Mouse (Mus musculus) cerebellum, adult 11 months (tissue): Measurements from ENCODE around the gene Alpk1.

ENCODE experiments used
- DNase-seq: peaks from one replicate; pipeline ENCODE4 v3.0.0; 2022

The Alpk1 gene

DNA sequence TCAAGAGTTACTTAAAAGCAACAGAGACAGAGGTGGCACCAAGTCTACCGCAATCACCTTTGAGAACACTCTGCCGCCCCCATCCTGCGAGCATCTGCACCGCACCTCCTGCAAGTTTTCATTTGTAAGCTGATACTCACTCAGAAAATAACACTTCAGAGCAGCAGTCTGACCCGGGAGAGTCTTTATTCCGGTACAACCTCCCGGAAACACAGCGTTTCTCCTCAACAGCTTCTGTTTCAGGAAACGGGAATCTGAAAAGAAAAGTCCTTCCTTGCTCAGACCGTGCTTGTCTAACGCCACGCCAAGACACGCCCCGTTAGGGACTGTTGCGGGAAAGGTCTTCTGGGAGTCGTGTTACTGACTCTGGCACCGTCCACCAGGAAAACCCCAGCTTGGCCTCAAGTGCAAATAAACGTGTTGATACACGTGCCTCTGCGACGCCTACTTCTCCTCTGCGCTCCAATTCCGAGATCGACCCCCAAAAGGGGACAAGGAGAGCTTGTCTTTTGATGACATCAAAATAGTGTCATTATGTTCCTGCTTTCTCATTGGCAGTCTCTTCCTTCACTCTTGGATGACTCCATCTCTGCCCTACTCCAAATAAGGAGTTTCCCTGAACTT is at the start of gene Alpk1:
Gene Alpk1, minus strand, starts transcription at position 507 of the 624 bp plus-strand sequence.
- no peak for DNase-seq

DNA sequence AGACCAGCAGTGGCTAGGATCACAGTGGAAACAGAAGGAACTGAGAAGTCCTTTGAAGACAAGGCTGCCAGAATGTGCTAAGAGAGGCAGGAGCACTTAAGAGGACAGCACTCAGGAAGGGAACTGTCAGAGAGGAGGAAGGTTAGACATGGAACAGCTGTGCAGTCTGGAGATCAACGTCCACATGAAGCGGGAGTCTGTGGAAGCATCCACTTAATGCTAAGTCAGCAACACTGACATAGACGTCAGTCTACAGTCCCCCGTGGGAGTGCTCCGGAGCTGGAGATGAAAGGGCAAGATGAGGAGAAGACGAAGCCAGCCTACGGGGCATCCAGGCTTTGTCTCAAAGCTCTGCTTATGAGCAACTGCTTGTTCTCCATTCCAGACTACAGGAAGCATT is 46.8 kb upstream of the Alpk1 start:
- no peak for DNase-seq

DNA sequence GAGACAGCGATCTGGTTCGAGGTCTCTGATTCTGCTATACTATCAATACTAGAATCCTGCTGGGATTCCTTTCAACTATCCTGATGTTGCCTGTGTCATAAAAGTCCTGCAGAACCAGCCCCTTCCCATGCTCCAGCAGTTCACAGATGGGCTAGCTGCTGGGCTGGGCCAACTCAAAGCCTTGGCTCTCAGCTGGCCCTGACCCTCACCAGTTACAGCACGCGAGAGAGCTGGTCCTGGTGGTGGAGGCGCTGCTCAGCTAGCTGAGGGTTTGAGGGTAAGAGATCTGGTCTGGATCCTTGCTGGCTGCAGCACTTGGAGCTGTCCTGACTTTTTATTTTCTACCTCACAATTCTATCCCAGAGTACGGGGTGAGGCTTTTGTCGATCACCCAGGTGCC is 46.2 kb upstream of the Alpk1 start:
- no peak for DNase-seq

DNA sequence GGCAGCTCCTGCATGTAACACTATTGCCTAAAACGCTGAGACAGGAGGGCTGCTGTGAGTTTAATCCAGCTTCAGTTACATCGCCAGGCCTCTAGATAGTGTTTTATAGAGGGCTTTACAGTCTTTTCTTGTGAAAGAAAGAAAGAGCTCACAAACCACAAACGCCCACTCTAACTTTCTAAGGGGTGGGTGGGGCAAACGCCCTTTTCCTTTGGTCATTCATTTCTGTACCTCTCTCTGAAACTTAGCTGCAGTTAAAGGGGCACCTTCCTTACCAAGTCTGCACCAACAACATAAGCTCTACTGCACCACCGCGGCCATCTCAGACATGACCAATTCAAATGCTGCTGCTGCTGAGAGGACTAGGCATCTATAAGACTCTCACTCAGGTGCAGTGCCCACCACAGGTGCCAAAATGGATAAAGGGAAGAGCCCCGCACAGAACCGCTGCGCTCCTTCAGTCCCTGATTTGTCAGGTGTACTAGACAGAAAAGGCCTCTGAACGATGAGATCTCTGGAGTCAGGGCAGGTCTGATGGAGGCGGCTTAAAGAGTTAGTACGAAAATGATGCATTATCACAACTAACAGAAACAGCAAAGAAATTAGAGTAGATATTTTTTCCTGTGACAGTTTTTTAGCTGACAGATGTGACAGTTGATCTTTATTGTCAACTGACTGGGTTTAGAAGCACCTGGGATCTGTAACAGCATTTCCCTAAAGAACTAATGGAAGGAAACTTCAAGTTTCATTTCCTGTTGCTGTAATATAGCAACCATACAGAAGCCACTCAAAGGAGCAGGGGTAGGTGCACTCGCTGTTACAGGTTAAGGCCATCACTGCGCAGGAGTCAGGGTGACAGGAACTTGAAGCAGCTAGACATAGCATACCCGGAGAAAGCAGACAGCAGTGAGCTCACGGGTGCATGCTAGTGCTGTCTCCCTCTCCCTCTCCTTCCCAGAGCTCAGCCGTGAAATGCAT is 43.8 kb upstream of the Alpk1 start:
- DNase-seq = no peak

- no peak for DNase-seq
Measured at GRCm38 (mm10) chr3:127821209-127821608, 40.9 kb upstream of the Alpk1 start.

DNA sequence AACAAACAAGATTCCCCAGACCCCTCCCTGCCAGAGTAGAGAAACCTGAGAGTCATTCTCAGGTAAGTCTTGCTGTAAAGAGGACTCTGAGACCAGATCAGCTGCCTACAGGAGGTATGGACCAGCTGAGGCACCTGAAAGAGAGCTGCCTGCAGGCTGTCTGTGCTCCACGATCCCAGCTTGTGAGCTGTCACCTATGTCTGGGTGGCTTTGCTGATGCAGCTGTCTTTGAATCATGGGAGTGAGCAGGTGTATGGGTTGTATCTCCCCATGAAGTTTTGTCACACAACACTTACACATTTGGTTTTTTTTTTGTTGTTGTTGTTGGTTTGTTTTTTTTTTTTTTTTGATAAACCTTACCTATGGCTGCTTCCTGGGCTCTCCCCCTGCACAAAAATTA is 40.1 kb upstream of the Alpk1 start:
- DNase-seq = no peak

DNA sequence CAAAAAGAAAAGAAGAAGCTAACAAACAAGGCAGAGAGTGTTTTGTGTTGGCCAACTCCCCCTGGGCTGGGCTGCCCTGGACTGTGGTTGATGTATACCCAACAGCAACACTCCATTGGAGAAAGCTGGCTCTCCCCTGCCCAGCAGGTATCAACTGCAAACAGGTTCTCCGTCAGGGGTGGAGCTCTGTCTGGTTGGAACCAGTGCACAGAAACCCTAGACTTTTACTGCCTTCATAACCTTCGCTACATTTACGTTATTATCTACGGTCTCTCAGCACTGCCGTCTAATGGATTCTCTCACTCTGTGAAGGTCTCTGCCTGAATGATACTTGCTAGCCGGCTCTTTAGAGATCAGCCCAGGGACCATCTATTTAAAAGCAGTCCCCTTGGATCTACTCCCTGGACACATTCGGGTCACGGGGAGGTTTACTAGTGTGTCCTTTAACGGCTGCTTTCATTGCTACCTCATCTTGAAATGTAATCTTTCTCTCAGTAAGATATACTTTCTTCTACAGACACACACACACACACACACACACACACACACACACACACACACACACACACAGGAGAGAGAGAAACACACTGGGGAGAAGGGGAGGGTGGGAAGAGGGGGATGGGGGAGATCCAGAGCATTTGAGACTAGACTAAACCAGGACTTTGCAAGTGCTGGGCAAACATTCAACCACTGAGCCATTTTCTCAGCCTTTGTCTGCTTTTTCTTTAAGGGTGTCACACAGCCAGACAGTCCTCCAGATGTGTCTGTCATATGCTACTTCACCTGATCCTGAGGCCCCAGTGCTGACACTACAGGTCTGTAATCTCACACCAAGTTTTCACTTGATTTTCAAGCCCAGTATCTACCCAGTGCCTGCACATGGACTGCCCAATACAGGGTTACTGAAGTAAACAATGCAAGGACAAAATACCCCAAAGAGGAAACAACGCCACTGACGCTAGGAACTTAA is 38.7 kb upstream of the Alpk1 start:
- DNase-seq = no peak

DNA sequence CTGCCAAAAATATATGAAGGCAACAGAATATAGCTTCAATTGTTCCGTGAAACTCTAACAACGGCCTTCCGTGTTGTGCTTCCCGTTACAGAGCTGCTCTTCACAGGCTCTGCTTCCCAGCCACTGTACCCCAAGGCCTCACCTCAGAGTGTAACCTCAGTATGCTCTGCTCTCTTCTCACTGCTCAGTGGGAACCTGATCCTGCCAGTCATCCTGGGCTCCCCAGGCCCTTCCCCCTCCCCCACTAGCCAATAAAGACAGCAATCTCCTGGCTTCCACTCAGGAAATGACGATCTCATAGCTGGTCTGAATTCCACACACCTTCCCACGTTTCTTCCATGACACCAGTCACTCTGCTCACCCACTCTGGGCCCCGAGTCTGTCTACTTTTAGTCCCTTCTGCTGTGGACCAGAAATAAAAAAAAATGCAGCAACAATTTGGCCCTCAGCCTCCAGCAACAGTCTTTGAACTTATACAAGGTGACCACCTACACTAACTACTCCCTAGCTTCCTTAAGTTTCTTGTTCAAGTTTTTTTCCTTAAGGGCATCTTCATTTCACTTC is 36.9 kb upstream of the Alpk1 start:
- DNase-seq = no peak

DNA sequence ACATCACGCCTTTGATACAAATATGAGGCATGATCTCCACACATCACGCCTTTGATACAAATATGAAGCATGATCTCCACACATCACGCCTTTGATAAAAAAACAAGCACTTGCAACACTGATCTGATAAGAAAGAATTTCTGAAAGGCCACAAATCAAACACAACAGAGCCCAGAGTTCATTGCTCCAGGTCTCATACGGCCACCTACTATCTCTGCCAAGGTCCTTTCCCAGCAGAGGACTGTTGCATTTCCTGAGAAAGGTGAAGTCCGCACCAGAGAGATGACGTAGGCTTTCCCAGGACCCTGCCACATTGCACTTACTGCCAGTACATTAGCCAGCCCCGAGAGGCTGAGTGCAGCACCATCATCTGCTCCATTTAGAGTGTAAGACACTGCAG is 28.8 kb upstream of the Alpk1 start:
- DNase-seq = no peak

GRCm38 (mm10) chr3:127807846-127808245 is 27.5 kb upstream of the Alpk1 start:
- no peak for DNase-seq

- DNase-seq = no peak
Measured at GRCm38 (mm10) chr3:127805991-127806390, 25.7 kb upstream of the Alpk1 start.

DNA sequence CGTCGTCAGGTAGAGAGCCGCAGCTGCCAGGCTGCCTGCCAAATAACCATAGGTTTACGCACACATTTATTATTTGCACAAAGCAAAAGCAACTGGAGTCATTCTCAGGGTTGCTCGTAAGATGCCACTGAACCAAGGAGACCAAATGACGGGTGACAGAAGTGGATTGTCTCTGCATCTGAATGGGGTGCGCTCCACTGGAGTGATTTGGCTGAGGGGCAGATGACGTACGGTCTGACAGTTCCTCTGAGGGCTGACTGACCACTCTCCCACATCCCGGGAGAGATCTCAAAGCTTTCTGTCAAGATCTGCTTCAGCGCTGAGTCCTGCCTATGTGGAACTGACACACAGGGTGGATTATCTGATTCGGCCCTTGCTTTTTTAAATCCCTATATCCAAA is 24.7 kb upstream of the Alpk1 start:
- no peak for DNase-seq

- no peak for DNase-seq
Measured at GRCm38 (mm10) chr3:127804439-127804838, 24.1 kb upstream of the Alpk1 start.

DNA sequence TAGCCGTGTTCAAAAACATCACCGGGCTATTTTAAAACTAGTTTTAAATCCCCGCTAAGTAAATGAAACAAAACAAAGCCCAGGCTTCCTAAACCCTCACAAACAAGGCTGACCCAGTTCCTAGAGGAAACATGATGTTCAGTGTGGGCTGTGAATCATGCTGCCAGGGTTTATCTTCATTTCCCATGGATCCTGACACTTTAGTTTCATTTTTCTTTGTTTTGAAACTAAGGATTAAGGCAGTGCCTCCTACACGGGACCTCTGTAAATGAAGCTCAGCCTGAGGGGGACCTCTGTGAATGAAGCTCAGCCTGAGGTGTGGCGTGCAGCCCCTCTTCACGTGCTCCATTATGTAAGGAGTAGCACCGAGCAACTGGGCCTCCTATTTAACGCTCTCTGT is 22.5 kb upstream of the Alpk1 start:
- no peak for DNase-seq

- no peak for DNase-seq
Measured at GRCm38 (mm10) chr3:127801162-127801561, 20.8 kb upstream of the Alpk1 start.

DNA sequence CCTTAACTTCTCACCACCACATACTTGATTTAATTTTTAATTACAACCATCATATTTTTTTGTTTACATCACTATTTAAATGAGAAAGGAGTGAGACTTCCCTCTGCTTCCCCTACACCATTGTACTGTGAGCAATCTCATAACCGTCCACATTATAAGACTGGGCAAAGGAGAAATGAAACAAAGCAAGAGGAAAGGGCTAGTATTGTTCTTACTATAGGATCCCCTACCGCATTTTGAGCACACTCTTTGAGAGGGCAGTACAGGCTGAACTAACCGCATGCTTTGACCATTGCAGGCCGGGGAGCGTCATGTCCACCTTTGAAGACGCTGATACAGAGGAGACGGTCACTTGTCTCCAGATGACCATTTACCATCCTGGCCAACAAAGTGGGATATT is 15.9 kb upstream of the Alpk1 start:
- no peak for DNase-seq

GRCm38 (mm10) chr3:127795762-127796161 is 15.4 kb upstream of the Alpk1 start:
- DNase-seq = no peak

DNA sequence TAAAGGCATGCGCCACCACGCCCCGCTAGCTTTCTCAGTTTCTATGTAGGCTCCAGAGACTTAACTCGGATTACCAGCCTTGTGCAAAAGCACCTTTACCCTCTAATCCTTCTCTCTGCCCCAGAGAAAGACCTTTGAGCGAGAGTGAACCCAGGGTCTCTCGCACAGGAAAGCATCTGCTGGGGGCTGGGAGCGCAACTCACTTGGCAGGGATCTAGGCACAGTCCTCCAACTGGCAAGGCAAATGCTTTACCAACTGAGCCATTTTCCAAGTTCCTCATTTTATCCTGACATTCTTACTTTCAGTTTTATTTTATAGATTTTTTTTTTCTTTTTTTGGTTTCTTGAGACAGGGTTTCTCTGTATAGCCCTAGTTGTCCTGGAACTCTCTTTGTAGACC is 12.7 kb upstream of the Alpk1 start:
- no peak for DNase-seq

DNA sequence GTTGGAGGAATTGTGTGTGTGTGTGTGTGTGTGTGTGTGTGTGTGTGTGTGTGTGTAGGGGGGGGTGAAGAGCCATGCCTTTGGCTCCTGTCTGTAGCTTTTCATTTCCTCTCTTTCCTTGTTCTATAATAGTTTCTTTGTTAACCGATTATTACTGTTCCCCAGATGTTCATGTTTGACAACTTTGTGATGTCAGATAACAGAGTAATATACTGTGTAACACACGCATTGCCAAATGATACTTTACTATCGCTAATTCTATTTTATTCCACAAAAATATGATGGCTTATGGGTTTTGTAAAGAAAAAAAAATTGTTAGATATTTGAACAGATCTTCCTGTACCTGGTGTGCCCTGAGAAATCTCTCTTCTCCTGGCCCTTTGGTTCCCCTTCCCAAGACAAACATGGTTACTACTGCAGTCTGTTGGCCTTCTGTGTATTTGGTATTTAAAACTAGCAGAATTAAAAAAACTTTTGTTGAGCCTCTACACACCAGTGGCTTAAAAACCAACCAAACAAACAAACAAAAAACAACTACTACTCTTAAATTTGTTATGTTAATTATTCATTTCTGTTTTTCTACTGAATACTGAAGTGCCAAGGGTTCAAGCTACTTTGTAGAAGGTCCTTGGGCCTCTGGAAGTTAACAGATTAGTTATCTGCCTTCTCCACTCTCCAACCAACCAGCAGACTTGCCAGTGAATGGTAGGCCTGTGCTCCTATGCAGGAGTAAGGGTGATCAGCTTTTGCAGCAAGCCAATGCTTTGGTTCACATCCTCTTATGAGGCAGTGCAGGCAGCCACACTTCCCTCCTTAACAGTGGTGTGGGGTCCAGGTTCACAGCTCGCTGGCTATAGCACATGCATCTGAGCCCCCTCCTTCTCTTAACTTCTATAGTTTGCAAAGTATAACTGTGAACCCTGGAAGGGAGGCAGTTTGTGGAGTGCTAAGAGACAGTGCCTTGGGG is 11.6 kb upstream of the Alpk1 start:
- DNase-seq = no peak

DNA sequence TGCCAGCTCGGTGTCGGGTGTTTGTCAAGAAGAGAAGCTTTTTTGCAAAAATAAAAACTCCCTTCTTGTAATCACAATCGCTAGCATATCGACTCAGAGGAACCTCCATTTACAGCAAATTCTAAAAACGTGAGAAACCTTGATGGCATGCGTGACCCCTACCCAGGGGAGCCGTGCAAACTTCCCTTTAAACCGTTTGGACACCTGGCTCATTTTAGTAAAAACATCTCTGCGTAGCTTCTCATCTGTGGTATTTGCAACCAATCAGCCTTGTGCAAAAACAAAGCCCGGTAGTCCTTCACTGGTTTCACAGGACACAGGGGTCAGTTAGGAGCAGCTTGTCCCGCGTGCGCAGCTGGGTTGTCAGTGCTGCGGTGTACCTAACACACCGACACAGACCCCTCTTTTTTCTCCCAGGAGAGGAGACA is 10.7 kb upstream of the Alpk1 start:
- DNase-seq = no peak

DNA sequence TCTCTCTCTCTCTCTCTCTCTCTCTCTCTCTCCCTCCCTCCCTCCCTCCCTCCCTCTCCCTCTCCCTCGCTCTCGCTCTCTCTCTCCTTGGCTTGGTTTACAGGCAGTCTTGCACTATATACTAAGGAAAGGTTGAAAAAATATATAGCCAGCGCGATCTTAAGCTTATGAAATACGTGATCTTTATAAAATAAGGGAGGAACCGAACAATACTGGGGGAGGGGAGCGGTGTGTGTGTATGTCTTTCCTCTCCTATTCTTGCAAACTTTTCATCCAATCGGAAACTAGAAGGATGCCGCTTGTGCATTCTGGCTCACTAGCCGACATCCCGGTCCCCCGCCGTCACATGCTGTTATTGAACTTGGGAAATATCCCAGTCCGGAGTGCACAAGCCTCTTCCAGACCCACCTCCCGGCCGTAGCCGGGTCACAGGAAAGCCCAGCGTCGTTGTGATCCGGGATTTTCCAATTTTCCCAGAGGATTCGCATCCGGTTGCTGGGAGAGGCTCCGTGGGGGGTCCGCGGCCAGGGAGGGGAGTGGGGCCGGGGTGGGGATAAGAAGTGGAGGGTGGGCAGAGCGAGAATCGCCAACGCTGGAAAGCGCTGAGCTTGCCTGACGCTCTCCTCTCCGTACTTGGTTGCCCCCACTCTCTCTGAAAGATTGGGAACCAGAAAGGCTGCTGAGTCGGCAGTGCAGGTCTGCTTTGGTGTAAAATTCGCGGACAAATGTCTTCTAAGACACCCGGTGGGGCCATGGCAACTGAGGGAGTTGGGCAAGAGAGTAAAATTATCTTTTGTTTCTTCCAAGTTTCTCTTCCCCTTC is 10.1 kb upstream of the Alpk1 start:
- DNase-seq = peak; percentile 15
